Mouse (Mus musculus) heart, adult 11 months (tissue): Measurements from ENCODE around the gene Myh4.

Experiments used
- DNase-seq: peaks from one replicate; pipeline ENCODE4 v3.0.0; 2022

Myh4 gene

DNA sequence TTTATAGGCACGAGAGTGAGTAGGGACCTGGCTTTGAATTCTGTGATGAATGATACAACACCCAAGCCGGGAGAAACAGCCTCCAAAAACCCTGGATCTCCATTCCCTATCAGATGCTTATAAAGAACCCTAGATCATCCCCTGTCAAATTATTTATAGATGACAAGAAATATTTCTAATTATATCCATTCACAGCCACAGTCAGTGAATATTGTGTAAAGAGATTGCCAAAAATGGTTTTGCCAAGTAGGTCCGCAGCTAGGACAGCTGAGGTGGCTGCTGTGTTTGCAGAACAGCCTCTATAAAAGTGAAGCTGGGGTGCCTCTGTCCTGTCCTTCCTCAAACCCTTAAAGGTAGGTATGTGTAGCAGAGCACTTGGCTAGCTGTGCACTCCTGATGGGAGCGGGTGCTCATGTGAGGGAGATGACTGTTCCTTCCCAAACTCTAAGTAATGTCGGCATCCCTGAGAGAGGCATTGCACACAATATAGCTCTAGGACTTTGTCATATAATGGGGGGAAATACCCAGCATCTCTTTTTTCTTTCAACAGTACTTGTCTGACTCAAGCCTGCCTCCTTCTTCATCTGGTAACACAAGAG lies at the start of gene Myh4:
Myh4 (plus strand) TSS at position 549 of the 599 bp plus-strand sequence.
- DNase-seq = no peak

DNA sequence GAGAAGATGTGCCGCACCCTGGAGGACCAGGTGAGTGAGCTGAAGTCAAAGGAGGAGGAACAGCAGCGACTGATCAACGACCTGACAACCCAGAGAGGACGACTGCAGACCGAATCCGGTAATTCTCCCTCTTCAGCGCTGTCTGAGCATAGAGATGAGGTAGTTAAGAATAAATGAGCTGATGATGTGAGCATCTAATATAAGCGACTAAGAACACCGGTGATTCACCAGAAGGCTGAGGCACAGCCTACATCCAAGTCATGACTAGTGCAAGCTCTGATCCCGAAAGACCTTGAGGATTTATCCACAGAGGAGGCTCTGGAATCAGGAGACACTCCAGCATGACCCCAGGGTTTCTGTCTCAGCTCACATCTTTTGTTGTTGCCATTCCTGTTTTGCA lies 47.5 kb upstream of the Myh4 start:
- peak; percentile 59 for DNase-seq

DNA sequence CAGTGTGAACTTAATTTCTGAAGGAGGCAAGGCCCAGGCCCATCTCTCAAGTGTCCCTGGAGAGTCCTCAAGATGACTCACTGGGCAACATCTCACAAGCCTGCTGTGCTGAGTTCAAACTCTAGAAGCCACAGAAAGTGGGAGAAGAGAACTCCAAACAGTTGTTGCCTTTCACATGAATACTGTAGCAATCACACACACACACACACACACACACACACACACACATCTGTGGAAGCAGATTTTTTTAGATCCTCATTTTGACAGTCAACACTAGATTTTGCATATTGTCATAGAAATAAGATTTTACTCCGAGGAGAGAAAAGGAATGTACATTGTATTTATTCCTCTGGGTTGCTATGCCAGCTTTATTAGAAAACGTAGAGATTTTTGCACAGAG lies 47.0 kb upstream of the Myh4 start:
- no peak for DNase-seq

- peak; percentile 74 for DNase-seq
Measured at GRCm38 (mm10) chr11:67191496-67191895, 46.3 kb upstream of the Myh4 start.

GRCm38 (mm10) chr11:67199321-67199720 lies 38.5 kb upstream of the Myh4 start:
- no peak for DNase-seq

GRCm38 (mm10) chr11:67199752-67200151 lies 38.1 kb upstream of the Myh4 start, which contains the start of gene Myh1:
TSS of gene Myh1 (plus strand) at chr11:67200052.
- DNase-seq = no peak

- DNase-seq = no peak
Measured at GRCm38 (mm10) chr11:67204766-67205165, 33.1 kb upstream of the Myh4 start.

- DNase-seq = no peak
Measured at GRCm38 (mm10) chr11:67221803-67222202, 16.0 kb upstream of the Myh4 start.

GRCm38 (mm10) chr11:67224466-67224865 lies 13.4 kb upstream of the Myh4 start:
- DNase-seq = no peak

GRCm38 (mm10) chr11:67228731-67229130 lies 9.1 kb upstream of the Myh4 start:
- no peak for DNase-seq

GRCm38 (mm10) chr11:67229166-67229565 lies 8.7 kb upstream of the Myh4 start:
- no peak for DNase-seq

GRCm38 (mm10) chr11:67229946-67230345 lies 7.9 kb upstream of the Myh4 start:
- peak; percentile 90 for DNase-seq

DNA sequence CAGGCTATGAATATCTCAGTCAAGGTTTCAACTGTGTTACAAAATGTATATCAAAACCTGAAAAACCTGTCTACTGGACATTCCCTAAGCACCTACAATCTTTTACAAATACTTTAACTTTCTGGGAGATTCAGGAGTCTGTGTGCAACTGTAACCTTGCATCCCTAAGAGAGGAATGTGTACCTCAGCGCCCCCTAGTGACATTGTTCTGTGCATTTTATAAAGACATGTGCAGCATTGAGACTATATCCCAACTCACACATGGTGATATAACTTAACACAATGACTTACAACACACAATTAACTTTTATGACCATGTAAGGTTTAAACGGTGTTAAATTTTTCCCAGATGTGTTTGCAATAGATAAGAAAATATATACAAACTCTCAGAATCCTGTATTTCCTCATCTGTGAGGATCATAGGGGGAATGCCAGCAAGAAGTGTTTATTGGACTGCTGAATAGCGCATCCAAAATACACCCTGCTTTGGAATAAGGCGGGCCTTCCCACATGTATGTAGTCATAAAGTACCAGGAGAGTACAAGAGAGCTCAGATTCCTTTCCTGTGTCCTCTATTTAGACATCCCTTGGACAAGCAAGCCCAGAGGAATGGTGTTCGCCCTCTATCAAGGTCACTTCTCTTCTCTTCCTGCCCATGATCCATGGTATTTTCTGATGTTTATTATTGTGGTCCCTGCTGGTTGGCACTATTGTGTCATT lies 2.0 kb upstream of the Myh4 start:
- DNase-seq = no peak

- DNase-seq = no peak
Measured at GRCm38 (mm10) chr11:67236799-67237198, 1.0 kb upstream of the Myh4 start.

- no peak for DNase-seq
Measured at GRCm38 (mm10) chr11:67241051-67241450, 3.2 kb downstream of the Myh4 start.

- no peak for DNase-seq
Measured at GRCm38 (mm10) chr11:67253691-67254090, 15.9 kb downstream of the Myh4 start.

GRCm38 (mm10) chr11:67257048-67257447 lies 19.2 kb downstream of the Myh4 start:
- no peak for DNase-seq

- no peak for DNase-seq
Measured at GRCm38 (mm10) chr11:67260956-67261355, 23.1 kb downstream of the Myh4 start.

GRCm38 (mm10) chr11:67276601-67277174 lies 38.9 kb downstream of the Myh4 start, which contains the start of gene Myh8:
TSS of gene Myh8 (plus strand) at chr11:67277124.
- DNase-seq = no peak

GRCm38 (mm10) chr11:67293440-67293839 lies 55.6 kb downstream of the Myh4 start:
- no peak for DNase-seq
